Mouse (Mus musculus): Measurements from ENCODE around the gene Sspo. TPM values are rescaled to one million over a fixed set of nuclear protein-coding genes. Genes with fewer than 3 reads are reported as not detected.

Sspo gene
- total RNA-seq (2014; fragmentation: Nextera tagmentation) (not detected in 2 replicates), total RNA-seq (2017) (not detected in 2 replicates)

DNA sequence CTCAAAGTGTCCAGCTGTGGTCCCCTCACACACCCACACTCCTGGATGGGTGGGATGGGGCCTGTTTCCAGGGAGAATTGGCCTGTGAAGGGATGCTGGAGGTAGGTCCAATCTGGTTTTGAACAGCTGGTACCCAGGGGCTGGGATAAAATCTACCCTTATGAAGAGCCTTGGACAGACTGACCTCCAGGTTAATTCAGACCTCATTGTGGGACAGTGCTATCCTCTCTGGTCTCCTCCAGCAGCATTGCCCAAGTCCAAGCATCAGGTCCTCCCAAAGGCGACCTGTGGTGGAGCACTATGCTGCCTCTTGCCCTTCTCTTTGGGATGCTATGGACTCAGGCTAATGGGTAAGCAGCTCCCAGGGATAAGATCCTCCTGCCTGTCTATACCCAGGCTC lies at the start of gene Sspo:
Sspo (plus strand) TSS at position 301 of the 400 bp plus-strand sequence.
- ATAC-seq (replicated peaks; ENCODE audit: low FRiP score, low TSS enrichment, poor library complexity, severe bottlenecking) = no peak

DNA sequence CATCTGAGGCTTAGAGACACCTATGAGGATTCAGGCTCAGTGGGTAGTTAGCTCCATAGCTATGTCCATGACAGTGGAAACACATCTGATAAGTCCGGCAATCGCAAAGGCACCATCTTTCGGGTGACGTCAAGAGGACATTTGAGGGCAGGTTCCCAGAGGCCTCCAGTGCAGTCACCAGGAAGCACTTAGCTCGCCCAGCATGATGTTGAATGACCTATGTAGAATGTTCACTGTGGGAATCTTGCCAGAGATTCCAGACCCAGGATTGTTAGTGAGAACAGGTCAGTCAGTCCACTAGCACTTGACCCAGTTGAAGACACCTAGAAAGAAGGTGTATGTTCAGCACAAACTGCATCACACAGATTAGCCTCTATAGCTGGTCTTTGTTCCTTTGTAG lies 48.1 kb upstream of the Sspo start:
- ATAC-seq (replicated peaks; ENCODE audit: low FRiP score, low TSS enrichment, poor library complexity, severe bottlenecking) = no peak

DNA sequence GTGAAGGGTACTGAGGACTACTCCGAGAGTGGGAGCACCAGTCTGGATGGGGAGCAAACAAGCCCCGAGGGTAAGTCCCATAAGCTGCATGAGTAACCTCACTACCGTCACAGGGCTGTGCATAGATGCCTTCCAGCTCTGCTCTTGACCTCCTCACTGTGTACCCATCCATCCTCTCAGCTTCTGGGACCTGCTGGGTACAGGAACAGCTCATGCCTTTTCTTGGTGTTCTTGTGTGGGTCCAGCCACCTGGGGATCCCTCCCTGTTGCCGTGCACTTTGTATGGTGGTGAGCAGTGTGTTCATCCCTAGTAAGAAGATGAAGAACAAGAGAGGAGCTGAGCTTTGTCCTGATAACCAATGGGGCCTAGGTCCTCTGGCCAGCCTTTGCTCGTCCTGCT lies 44.0 kb upstream of the Sspo start:
- no peak for ATAC-seq (replicated peaks; ENCODE audit: low FRiP score, low TSS enrichment, poor library complexity, severe bottlenecking)

DNA sequence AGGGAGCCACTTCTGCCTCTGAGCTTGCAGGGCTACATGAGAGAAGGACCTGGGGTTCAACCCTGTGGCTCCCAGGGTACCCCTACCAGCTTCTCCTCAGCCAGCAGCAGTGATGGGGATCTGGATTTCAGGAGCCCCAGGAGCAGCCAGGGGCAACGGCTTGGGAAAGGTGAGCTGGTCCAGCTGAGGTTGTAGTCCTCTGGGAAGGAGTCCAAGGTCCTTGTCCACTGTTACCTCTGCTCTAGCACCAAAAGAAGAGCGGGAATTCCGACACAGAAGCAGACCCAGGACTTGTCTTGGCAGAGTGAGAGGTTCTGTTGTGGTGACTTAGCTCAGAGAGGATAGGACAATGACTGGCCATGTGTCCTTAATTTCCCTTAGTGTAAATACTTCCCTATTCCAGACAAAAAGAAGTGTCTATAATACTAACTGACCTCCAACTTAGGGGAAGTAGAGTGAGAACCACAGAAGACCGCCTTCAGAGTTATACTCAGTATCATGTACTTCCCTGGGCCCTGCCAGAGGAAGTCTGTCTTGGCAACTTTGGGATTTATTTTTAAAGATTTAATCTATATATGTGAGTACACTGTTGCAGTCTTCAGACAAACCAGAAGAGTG lies 38.2 kb upstream of the Sspo start:
- no peak for ATAC-seq (replicated peaks; ENCODE audit: low FRiP score, low TSS enrichment, poor library complexity, severe bottlenecking)

DNA sequence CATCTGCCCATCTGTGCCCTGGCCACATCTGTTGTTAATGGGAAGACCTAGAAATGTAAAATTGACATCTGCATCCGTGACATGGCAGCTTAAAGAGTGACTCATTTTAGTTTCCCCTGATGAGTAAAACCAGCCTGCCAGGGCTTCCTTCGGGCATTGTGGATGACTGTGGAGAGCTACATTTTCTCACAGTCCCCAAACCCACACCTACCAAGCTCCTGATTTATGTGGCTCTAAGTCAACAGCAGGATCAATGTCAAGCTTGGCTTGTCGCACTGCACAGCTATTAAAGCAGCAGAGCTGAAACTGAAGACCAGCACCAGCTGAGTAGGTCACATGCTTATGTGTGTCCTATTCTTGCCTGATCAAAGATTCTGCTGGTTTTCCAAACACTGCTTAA lies 37.5 kb upstream of the Sspo start:
- no peak for ATAC-seq (replicated peaks; ENCODE audit: low FRiP score, low TSS enrichment, poor library complexity, severe bottlenecking)

DNA sequence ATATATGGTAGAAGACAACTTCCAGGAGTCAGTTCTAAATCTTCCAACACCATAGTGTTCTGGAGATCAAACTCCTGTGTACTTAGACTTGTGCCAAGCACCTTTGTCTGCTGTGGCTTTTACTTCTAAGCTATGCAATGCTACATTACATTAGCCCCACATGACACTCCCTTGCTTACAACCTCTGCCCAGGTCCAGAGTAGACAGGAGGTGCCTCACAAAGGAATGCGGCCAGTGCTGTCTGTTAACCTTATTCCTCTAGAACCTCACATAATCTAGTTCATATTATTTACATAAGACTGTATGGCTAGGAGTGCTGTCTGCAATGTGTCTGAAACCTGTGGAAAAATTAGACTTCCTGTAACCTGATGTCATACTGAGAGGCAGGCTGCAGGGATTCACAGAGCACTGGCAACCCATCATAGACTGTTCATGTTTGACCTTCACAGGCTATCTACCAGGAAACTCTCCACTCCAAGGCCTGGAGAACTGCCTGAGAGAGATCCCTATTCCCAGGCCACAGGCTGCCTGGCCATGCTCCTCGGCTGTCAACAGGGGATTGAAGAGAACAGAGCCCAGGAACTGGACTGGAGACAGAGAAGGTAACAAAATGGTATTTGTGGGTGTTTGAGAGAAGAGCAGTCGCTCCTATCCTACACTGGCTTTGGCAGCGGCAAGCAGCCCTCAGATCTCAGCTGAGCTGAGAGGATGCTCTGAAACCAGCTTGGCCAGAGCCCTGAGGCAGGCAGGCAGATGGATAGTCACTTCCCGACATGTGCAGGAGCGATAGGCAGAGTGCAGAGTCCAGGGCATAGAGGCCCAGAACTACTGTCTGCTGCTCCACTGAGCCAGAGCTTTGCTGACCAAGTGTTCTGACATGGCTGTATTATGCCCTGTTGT lies 36.6 kb upstream of the Sspo start:
- no peak for ATAC-seq (replicated peaks; ENCODE audit: low FRiP score, low TSS enrichment, poor library complexity, severe bottlenecking)

DNA sequence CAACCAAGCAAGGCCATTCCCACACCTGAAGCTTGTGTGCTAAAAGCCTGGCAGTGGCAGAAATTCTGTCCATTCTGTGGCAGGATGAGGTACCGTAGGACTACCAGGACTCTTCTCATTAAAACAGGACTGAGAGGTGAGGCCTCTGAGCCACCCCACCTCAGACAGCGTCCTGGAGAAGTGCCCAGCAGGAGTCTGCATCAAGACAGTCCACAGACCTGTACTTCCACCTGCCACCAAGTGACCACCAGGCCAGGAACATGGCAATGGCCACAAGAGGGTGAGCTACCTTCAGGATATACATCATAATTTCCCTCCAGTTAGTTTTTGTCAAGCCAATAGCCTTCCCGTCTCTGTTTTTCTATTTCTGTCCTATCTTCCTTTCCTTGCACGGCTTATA lies 35.9 kb upstream of the Sspo start:
- no peak for ATAC-seq (replicated peaks; ENCODE audit: low FRiP score, low TSS enrichment, poor library complexity, severe bottlenecking)

DNA sequence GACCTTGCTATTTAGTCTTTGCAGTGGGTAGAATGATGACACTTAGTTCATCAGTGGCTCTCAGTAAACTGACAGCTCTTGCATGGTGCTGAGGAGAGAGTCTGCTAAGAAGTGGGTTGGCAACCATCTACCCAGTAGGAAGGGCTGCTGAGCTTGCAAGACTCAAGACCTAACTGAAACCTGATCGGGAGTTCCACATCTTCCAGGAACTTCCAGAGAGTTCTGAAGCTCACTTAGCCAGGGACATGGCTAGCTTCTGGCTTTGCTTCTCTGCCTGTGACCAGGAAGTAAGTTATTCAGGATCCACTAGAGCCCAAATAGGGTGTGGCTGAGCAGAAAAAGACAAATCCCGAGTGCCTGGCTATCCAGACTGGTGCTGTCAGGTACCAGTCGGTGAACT lies 35.4 kb upstream of the Sspo start:
- no peak for ATAC-seq (replicated peaks; ENCODE audit: low FRiP score, low TSS enrichment, poor library complexity, severe bottlenecking)

DNA sequence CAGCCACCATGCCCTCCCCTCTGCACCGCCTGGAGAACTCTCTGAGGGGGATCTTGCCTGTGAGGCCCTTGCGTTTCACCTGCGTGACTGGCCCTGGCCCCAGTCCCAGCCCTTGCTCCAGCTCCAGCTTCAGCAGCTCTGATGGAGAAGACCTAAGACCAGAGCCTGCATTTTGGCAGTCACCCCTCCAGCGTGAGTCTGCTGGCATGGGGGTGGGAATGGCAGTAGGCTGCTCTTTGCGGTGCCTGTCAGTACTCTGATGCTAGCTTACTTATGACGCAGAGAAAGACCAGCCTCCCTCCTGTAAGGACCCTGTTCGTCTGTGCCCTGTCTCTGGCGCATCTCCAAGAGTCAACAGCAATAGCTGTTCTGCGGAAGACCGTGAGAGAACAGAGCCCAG lies 34.9 kb upstream of the Sspo start:
- ATAC-seq (replicated peaks; ENCODE audit: low FRiP score, low TSS enrichment, poor library complexity, severe bottlenecking) = no peak

DNA sequence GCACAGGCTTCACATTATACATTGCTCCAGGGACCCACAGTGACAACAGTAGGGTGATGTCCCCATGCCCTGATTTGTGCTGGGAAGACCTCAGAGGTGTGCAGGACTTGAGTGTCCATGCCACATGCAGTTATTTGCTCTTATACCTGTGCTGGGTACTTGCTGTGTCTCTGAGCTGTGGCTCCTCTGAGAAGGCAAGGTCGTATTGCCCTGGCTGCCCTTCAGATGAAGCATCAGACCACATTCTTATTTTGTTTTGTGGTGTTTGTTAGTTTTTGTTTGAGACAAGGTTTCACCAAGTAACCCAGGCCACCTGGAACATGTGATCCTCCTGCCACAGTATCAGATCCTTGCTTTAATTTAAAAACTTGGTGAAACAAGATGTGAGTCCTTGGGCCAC lies 33.1 kb upstream of the Sspo start:
- ATAC-seq (replicated peaks; ENCODE audit: low FRiP score, low TSS enrichment, poor library complexity, severe bottlenecking) = no peak

DNA sequence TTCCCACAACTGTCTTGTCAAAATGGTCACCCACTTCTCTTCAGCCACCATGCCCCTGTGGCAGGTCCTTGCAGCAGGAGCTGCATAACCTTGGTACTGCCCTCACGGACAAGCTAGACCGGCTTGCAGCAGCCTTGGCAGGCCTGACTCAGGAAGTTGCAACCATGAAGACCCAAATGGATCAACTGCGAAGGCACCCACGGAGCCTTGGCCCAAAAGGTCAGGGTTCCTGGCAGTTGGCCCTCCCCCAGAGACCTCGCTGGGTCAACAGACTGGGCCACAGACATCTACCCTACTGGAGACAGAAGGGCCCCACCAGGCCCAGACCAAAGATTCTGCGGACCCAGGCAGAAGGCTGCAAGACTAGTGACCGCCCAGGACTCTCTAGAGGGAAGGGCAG lies 32.4 kb upstream of the Sspo start:
- no peak for ATAC-seq (replicated peaks; ENCODE audit: low FRiP score, low TSS enrichment, poor library complexity, severe bottlenecking)

DNA sequence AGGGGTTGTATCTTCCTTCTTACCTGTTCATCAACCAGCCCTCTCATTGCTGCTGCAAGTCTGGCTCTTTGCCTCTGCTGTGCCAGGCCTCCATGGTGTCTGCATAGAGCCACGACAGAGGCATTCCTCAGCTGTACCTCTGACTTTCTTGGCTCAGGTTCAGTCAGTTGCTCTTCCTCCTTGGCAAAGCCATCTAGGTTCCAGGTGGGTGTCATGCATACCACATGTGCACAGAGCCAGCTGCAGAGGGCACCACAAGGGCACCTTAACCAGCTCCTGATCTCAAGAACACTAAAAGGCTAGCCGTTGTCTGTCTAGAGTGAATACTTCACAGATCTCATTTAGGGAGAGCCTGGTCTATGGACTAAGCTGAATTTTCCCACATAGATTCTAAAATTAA lies 31.5 kb upstream of the Sspo start:
- no peak for ATAC-seq (replicated peaks; ENCODE audit: low FRiP score, low TSS enrichment, poor library complexity, severe bottlenecking)

DNA sequence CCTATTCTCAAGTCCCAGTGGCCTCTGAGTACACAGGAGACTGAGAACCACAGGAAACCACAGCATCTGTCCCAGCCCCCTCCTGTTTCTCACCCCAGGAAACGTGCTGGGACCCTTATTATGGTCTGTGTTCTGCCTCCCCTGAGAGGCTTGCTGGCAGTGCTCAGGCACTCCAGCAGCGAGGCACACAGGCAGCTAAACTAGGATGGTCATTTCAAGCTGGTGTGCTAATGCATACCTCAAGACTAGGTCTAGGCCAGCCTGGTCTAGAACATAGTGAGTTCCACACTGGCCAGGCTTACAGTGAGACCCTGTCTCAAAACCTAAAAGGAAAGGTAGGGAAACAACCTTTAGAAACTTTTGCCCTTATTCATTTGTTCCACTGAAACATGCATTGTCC lies 27.4 kb upstream of the Sspo start:
- no peak for ATAC-seq (replicated peaks; ENCODE audit: low FRiP score, low TSS enrichment, poor library complexity, severe bottlenecking)

DNA sequence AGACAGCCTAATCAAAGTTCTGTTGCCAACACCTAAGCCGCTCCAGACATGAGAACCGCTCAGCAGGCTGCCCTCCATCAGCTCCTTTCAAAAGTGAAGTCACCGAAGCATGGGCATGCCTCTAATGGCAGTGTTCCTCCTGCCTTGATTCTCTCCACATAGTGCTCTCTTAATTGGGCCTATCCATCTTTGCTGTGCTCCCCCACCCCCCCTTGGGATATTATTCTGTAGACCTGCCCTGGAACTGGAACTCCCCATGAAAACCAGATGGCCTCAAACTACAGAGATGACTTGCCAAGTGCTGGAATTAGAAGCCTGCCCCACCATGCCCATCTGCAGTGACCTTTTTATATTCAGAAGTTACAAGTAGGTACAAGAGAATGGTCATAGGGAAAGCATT lies 24.7 kb upstream of the Sspo start:
- ATAC-seq (replicated peaks; ENCODE audit: low FRiP score, low TSS enrichment, poor library complexity, severe bottlenecking) = no peak

DNA sequence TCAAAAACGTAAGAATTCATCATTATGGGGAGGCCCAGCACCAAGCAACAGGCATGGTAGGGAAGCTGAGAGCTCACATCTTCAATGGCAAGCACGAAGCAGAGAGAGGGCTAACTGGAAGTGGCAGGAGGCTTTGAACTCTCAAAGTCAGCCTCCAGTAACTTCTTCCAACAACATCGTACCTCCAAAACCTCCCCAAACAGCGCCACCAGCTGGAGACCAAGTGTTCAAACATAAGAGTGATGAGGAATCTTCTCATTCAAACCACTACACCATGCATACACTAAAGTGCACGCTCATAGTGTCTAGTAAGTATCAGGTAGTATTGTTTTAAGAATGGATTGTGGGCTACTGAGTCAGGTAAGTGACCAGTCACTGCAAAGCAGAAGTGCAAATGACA lies 24.0 kb upstream of the Sspo start:
- no peak for ATAC-seq (replicated peaks; ENCODE audit: low FRiP score, low TSS enrichment, poor library complexity, severe bottlenecking)

DNA sequence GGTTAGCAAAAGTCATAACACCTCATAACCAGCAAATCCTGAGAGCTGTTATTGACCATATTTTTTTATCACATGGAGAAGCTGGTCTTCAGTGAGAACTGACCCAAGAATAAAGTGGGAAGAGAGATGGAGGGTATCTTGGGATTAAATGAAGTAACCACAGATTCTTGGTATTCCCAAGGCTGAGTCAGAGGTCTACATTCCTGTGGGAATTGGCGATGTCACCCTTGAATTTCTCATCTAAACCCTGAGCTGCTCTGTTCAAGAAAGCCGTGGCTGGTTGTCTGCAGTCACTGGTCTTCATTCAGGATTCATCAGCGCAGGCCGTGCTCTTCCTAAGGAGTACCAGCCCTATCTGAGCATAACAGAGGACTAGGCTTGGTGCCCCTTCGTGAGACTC lies 21.1 kb upstream of the Sspo start:
- ATAC-seq (replicated peaks; ENCODE audit: low FRiP score, low TSS enrichment, poor library complexity, severe bottlenecking) = no peak

DNA sequence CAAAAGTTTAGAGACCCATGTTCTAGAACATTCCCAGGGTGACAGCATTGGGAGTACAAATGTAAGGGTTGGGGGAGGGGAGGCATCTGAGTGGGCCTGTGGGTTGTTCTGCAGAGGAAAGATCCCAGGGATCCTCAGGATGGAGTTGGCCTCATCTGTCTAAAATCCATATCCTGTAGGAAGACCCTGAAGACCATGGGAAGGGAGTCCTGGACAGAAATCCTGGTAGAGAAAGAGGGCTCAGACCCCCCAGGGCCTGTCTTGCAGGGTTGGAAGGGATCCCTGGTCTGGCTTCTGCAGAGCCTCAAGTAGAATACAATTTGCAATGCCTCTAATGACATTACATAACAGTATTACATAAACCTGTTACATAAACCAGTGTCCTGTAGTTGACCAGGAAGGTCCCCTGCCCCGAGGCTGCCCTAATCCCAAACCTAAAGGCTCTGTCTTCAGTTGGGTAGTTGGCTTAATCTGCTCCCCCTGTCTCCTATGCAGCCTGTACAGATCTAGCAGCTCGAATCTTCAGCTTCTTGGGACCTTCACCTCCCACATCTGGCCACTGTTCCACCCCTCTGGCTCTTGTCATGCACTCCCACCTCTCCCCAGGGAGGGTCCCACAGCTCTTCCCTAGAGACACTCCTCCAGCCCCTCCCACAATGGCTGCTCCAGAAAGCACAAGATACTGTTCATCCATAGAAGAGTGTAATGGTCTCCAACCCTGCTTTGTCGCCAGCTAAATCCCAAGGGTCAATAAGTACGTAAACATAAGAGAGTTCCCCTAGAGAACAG lies 19.1 kb upstream of the Sspo start:
- no peak for ATAC-seq (replicated peaks; ENCODE audit: low FRiP score, low TSS enrichment, poor library complexity, severe bottlenecking)

DNA sequence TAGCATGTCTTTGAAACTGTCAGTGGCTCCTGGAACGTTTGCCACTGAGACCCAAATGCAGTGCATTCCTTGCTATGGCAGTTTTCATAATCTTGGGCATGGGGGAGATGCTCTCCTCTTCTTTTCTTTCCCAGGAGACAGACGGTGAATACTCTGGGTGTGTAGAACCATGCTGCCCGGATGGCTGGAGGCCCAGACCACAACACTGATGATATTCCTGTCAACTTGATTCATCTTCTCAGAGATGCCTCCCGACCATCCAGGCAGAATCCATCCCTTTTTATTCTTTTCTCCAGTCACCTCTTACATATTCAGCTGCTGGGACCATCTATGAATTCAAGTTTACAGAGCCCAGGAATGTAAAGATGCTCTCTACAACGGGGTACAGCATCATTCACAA lies 17.3 kb upstream of the Sspo start:
- ATAC-seq (replicated peaks; ENCODE audit: low FRiP score, low TSS enrichment, poor library complexity, severe bottlenecking) = no peak

DNA sequence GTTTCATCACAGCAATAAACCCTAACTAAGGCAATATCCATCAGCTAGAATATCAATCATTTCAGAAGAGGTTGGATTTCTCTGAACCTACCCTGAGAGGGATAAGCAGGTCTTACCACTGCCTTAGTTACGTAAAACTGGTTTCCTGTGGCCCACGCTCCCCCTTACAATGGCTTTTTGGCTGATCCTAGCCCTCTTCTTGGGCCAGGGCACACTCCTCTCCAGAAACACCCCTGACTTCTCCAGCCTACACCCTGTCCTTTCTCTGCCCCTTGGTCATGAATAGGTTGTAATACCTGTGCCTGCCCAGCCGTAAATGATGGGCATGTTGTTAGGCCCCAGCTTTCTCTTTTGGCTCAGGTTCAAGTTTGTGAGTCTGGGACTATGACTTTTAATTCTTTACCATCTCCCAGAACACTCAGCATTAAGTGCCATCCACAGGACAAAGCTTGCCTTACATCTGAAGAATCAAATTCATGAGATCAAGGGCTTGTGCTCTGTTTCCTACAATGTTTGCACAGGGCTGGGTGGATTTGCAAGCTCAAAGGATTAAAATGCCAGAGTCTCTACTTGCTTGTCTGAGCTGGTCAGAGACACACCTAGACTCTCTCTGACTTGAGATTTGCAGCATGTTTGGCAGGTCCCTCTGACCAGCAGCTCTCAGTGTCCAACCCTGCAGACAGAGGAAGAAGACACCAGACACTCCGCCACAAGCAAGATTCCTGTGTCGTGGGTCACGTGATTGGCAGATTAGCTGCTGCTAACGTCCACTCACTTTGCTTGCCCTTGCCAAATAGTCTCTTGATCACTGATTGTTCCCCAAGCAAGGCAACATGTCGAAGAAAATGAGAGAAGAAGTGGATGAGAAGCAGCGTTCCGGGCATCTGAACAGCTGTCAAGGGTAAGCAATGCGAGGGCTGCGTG lies 14.9 kb upstream of the Sspo start:
- no peak for ATAC-seq (replicated peaks; ENCODE audit: low FRiP score, low TSS enrichment, poor library complexity, severe bottlenecking)
